Mouse (Mus musculus): ENCODE measurements around the gene Fam219a.

DNA sequence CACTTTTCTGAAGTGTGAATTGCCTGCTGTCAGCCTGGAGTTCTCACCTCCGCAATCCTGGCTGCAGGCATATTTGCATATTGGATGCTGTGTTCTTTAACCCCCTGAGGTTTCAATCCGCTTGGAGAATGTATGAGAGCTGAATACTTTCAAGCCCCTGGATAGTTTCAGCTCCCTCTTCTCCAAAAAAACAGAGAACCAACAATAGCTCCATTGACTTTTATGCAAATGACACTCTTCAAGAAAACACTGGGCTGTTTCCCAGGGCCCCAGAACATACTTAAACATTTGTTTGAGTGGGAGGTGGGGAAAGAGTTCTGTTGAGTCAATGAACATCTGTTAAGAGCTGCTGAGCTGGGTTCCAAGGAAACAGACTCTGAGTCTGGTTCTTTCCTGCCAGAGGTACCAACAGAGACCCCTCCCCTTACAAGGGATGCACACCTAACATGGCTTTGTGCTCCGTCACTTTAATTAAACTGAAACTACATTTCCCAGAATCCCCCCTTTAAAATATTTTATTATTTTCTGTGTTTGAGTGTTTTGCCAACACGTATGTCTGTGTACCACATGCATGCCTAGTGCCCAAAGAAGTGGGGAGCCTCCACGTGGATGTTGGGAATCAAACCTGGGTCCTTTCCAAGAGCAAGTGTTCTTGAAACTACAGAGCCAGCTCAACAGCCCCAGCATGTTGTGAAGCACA is 98.5 kb downstream of the Fam219a start:
- TF ChIP-seq CTCF (IDR thresholded peaks at IDR 0.05; ENCODE audit: insufficient read depth, low read depth, low read length) = no peak
- TF ChIP-seq POLR2A (IDR thresholded peaks at IDR 0.05; ENCODE audit: insufficient read depth, low read depth, low read length) = no peak
